Mouse (Mus musculus): ENCODE data around the gene Tmem30c. TPM values are rescaled to one million over a fixed set of nuclear protein-coding genes. Genes with fewer than 3 reads are reported as not detected.
A peak's percentile ranks its signal among the peaks of the same experiment; 100 is the strongest.

Gene Tmem30c
- polyA plus RNA-seq, 1 experiment, result not detected

GRCm38 (mm10) chr16:57268058-57268841 lies 24.4 kb downstream of the Tmem30c start:
- TF ChIP-seq CTCF (IDR thresholded peaks at IDR 0.05; ENCODE audit: low read depth, low read length) (no peak), POLR2A (IDR thresholded peaks at IDR 0.05; ENCODE audit: borderline replicate concordance, low read depth, low read length) (no peak)
- Histone ChIP-seq H3K27ac (ENCODE audit: insufficient read depth, low read depth, low read length) (no peak overlapping the region), H3K4me3 (ENCODE audit: insufficient read depth, low read length) (no peak overlapping the region), H3K4me1 (ENCODE audit: control insufficient read depth, insufficient read depth, low read length) (no peaks in the 10 kb centered on the region)

- TF ChIP-seq POLR2A (IDR thresholded peaks at IDR 0.05; ENCODE audit: borderline replicate concordance, low read depth, low read length) (no peak), CTCF (IDR thresholded peaks at IDR 0.05; ENCODE audit: low read depth, low read length) (no peak)
- Histone ChIP-seq H3K27ac (ENCODE audit: insufficient read depth, low read depth, low read length) (no peak overlapping the region), H3K4me1 (ENCODE audit: control insufficient read depth, insufficient read depth, low read length) (no peaks in the 10 kb centered on the region), H3K4me3 (ENCODE audit: insufficient read depth, low read length) (no peak overlapping the region)
Observed at GRCm38 (mm10) chr16:57267068-57267467, 25.6 kb downstream of the Tmem30c start.

GRCm38 (mm10) chr16:57260152-57260551 lies 32.5 kb downstream of the Tmem30c start:
- Histone ChIP-seq H3K27ac (ENCODE audit: insufficient read depth, low read depth, low read length) (no peak overlapping the region), H3K4me3 (ENCODE audit: insufficient read depth, low read length) (no peak overlapping the region), H3K4me1 (ENCODE audit: control insufficient read depth, insufficient read depth, low read length) (peaks cover 19% of the 10 kb centered on the region)
- no peak for TF ChIP-seq POLR2A (IDR thresholded peaks at IDR 0.05; ENCODE audit: borderline replicate concordance, low read depth, low read length)
- TF ChIP-seq CTCF (IDR thresholded peaks at IDR 0.05; ENCODE audit: low read depth, low read length), result no peak

GRCm38 (mm10) chr16:57259356-57260083 lies 33.1 kb downstream of the Tmem30c start:
- H3K4me1 ChIP-seq (ENCODE audit: control insufficient read depth, insufficient read depth, low read length), result peaks cover 19% of the 10 kb centered on the region
- H3K4me3 ChIP-seq (ENCODE audit: insufficient read depth, low read length), result no peak overlapping the region
- no peak overlapping the region for H3K27ac ChIP-seq (ENCODE audit: insufficient read depth, low read depth, low read length)
- TF ChIP-seq CTCF (IDR thresholded peaks at IDR 0.05; ENCODE audit: low read depth, low read length) (no peak), POLR2A (IDR thresholded peaks at IDR 0.05; ENCODE audit: borderline replicate concordance, low read depth, low read length) (no peak)

GRCm38 (mm10) chr16:57251589-57252421 lies 40.9 kb downstream of the Tmem30c start:
- TF ChIP-seq CTCF (IDR thresholded peaks at IDR 0.05; ENCODE audit: low read depth, low read length) (no peak), POLR2A (IDR thresholded peaks at IDR 0.05; ENCODE audit: borderline replicate concordance, low read depth, low read length) (no peak)

GRCm38 (mm10) chr16:57250991-57251390 lies 41.7 kb downstream of the Tmem30c start:
- no peak overlapping the region for H3K4me3 ChIP-seq (ENCODE audit: insufficient read depth, low read length)
- no peak overlapping the region for H3K27ac ChIP-seq (ENCODE audit: insufficient read depth, low read depth, low read length)
- TF ChIP-seq CTCF (IDR thresholded peaks at IDR 0.05; ENCODE audit: low read depth, low read length) (no peak), POLR2A (IDR thresholded peaks at IDR 0.05; ENCODE audit: borderline replicate concordance, low read depth, low read length) (no peak)
- peaks cover 12% of the 10 kb centered on the region for H3K4me1 ChIP-seq (ENCODE audit: control insufficient read depth, insufficient read depth, low read length)

More at GRCm38 (mm10) chr16:57251589-57252421, 40.9 kb downstream of the Tmem30c start:
- Histone ChIP-seq H3K4me3 (ENCODE audit: insufficient read depth, low read length) (no peak overlapping the region), H3K27ac (ENCODE audit: insufficient read depth, low read depth, low read length) (no peak overlapping the region), H3K4me1 (ENCODE audit: control insufficient read depth, insufficient read depth, low read length) (peaks cover 6% of the 10 kb centered on the region)

GRCm38 (mm10) chr16:57247464-57247863 lies 45.2 kb downstream of the Tmem30c start:
- Histone ChIP-seq H3K4me1 (ENCODE audit: control insufficient read depth, insufficient read depth, low read length) (peaks cover 12% of the 10 kb centered on the region), H3K4me3 (ENCODE audit: insufficient read depth, low read length) (no peak overlapping the region), H3K27ac (ENCODE audit: insufficient read depth, low read depth, low read length) (no peak overlapping the region)
- TF ChIP-seq POLR2A (IDR thresholded peaks at IDR 0.05; ENCODE audit: borderline replicate concordance, low read depth, low read length), result no peak
- no peak for TF ChIP-seq CTCF (IDR thresholded peaks at IDR 0.05; ENCODE audit: low read depth, low read length)

- H3K4me1 ChIP-seq (ENCODE audit: control insufficient read depth, insufficient read depth, low read length), result peaks cover 12% of the 10 kb centered on the region
- H3K4me3 ChIP-seq (ENCODE audit: insufficient read depth, low read length), result no peak overlapping the region
- no peak for TF ChIP-seq POLR2A (IDR thresholded peaks at IDR 0.05; ENCODE audit: borderline replicate concordance, low read depth, low read length)
- TF ChIP-seq CTCF (IDR thresholded peaks at IDR 0.05; ENCODE audit: low read depth, low read length), result no peak; the same call in 1 of the 2 replicates
- H3K27ac ChIP-seq (ENCODE audit: insufficient read depth, low read depth, low read length), result no peak overlapping the region
Observed at GRCm38 (mm10) chr16:57246596-57246995, 46.1 kb downstream of the Tmem30c start.

GRCm38 (mm10) chr16:57243858-57244248 lies 48.8 kb downstream of the Tmem30c start:
- Histone ChIP-seq H3K4me1 (ENCODE audit: control insufficient read depth, insufficient read depth, low read length) (peaks cover 12% of the 10 kb centered on the region), H3K4me3 (ENCODE audit: insufficient read depth, low read length) (no peak overlapping the region), H3K27ac (ENCODE audit: insufficient read depth, low read depth, low read length) (no peak overlapping the region)
- TF ChIP-seq CTCF (IDR thresholded peaks at IDR 0.05; ENCODE audit: low read depth, low read length) (peak; percentile 96), POLR2A (IDR thresholded peaks at IDR 0.05; ENCODE audit: borderline replicate concordance, low read depth, low read length) (no peak)
